Mouse (Mus musculus) limb, embryonic 10.5 days (tissue): ENCODE data around the gene Pip5k1b. TPM values are rescaled to one million over a fixed set of nuclear protein-coding genes. Genes with fewer than 3 reads are reported as not detected.

ENCODE experiments used
- DNase-seq: peaks from one replicate; pipeline ENCODE4 v3.0.0-alpha.2; 2017; ENCODE audit warnings: low spot score
- H3K27ac ChIP-seq: fragments of 300-500 bp; sonication (generic); 2 replicates; pipeline ENCODE4 v1.5.1; 2016; ENCODE audit warnings: mild to moderate bottlenecking
- H3K27me3 ChIP-seq: fragments of 300-500 bp; sonication (generic); 2 replicates; pipeline ENCODE4 v1.6.1; 2016; ENCODE audit warnings: low read depth, mild to moderate bottlenecking; ENCODE audit not compliant: poor library complexity, severe bottlenecking
- H3K36me3 ChIP-seq: fragments of 300-500 bp; sonication (generic); 2 replicates; pipeline ENCODE4 v1.6.1; 2016; ENCODE audit warnings: mild to moderate bottlenecking, moderate library complexity
- H3K4me1 ChIP-seq: fragments of 300-500 bp; sonication (generic); 2 replicates; pipeline ENCODE4 v1.6.1; 2016
- H3K4me3 ChIP-seq: fragments of 300-500 bp; sonication (generic); 2 replicates; pipeline ENCODE4 v1.5.1; 2016; ENCODE audit warnings: mild to moderate bottlenecking, moderate library complexity
- H3K9me3 ChIP-seq: fragments of 300-500 bp; sonication (generic); replicated peaks from 2 replicates; pipeline ENCODE4 v1.6.1; 2016; ENCODE audit warnings: mild to moderate bottlenecking
- WGBS: fragments of 180-500 bp; shearing (Covaris S2); methylation state at CpG from one replicate; pipeline ENCODE4 v1.1.7; 2016; 5-methylcytosine and 5-hydroxymethylcytosine counted together
- polyA plus RNA-seq: library from polyadenylated mRNA; unstranded; fragments of >200 nt; fragmentation: Nextera tagmentation; extraction: Ambion mirVana; gene quantifications from 2 replicates; pipeline ENCODE4 v1.2.1, GENCODE M21; 2016

Gene Pip5k1b
- polyA plus RNA-seq, 1 experiment from 2014 or later: 0.50 TPM

GRCm38 (mm10) chr19:24352298-24352959 lies 203.2 kb downstream of the Pip5k1b start:
- peaks cover 12% of the 10 kb centered on the region for H3K4me1 ChIP-seq
- WGBS: 92% methylated on average over 5 of the region's 5 CpGs
- no peaks in the 10 kb centered on the region for H3K9me3 ChIP-seq
- no peak overlapping the region for H3K27ac ChIP-seq
- DNase-seq: no peak
- no peak overlapping the region for H3K4me3 ChIP-seq
- H3K27me3 ChIP-seq: no peaks in the 10 kb centered on the region
- H3K36me3 ChIP-seq: no peaks in the 10 kb centered on the region

- Histone ChIP-seq H3K4me1 (no peaks in the 10 kb centered on the region), H3K27ac (no peak overlapping the region), H3K36me3 (no peaks in the 10 kb centered on the region), H3K9me3 (no peaks in the 10 kb centered on the region), H3K27me3 (no peaks in the 10 kb centered on the region), H3K4me3 (no peak overlapping the region)
- 93% methylated on average over 8 of the region's 8 CpGs for WGBS
- no peak for DNase-seq
Observed at GRCm38 (mm10) chr19:24344501-24344900, 211.2 kb downstream of the Pip5k1b start.

- Histone ChIP-seq H3K27me3 (no peaks in the 10 kb centered on the region), H3K4me3 (no peak overlapping the region), H3K4me1 (no peaks in the 10 kb centered on the region), H3K27ac (no peak overlapping the region), H3K9me3 (no peaks in the 10 kb centered on the region), H3K36me3 (no peaks in the 10 kb centered on the region)
- no peak for DNase-seq
- WGBS: 80% methylated on average over 5 of the region's 5 CpGs
Observed at GRCm38 (mm10) chr19:24342786-24343185, 212.9 kb downstream of the Pip5k1b start.

- WGBS: 61% methylated on average over 12 of the region's 12 CpGs
- Histone ChIP-seq H3K4me3 (no peak overlapping the region), H3K4me1 (no peaks in the 10 kb centered on the region), H3K27ac (no peak overlapping the region), H3K36me3 (no peaks in the 10 kb centered on the region), H3K27me3 (no peaks in the 10 kb centered on the region), H3K9me3 (no peaks in the 10 kb centered on the region)
- no peak for DNase-seq
Observed at GRCm38 (mm10) chr19:24336370-24337076, 219.1 kb downstream of the Pip5k1b start.

GRCm38 (mm10) chr19:24335611-24336343 lies 219.9 kb downstream of the Pip5k1b start:
- no peaks in the 10 kb centered on the region for H3K4me1 ChIP-seq
- no peak for DNase-seq
- H3K9me3 ChIP-seq: no peaks in the 10 kb centered on the region
- WGBS: 80% methylated on average over 4 of the region's 4 CpGs
- H3K27me3 ChIP-seq: no peaks in the 10 kb centered on the region
- H3K27ac ChIP-seq: no peak overlapping the region
- no peak overlapping the region for H3K4me3 ChIP-seq
- no peaks in the 10 kb centered on the region for H3K36me3 ChIP-seq

GRCm38 (mm10) chr19:24332956-24333355 lies 222.7 kb downstream of the Pip5k1b start:
- DNase-seq: no peak
- Histone ChIP-seq H3K4me3 (no peak overlapping the region), H3K27me3 (no peaks in the 10 kb centered on the region), H3K4me1 (no peaks in the 10 kb centered on the region), H3K36me3 (no peaks in the 10 kb centered on the region), H3K9me3 (no peaks in the 10 kb centered on the region), H3K27ac (no peak overlapping the region)
- 88% methylated on average over 5 of the region's 5 CpGs for WGBS

- no peak for DNase-seq
- H3K9me3 ChIP-seq: no peaks in the 10 kb centered on the region
- no peak overlapping the region for H3K4me3 ChIP-seq
- H3K27me3 ChIP-seq: no peaks in the 10 kb centered on the region
- no peaks in the 10 kb centered on the region for H3K36me3 ChIP-seq
- H3K4me1 ChIP-seq: no peaks in the 10 kb centered on the region
- H3K27ac ChIP-seq: no peak overlapping the region
- WGBS: 88% methylated on average over 2 of the region's 2 CpGs
Observed at GRCm38 (mm10) chr19:24331274-24331673, 224.4 kb downstream of the Pip5k1b start.

- no peak for DNase-seq
- no peak overlapping the region for H3K4me3 ChIP-seq
- H3K27ac ChIP-seq: no peak overlapping the region
- no peaks in the 10 kb centered on the region for H3K36me3 ChIP-seq
- H3K9me3 ChIP-seq: no peaks in the 10 kb centered on the region
- H3K4me1 ChIP-seq: no peaks in the 10 kb centered on the region
- WGBS: 74% methylated on average over 2 of the region's 2 CpGs
- H3K27me3 ChIP-seq: no peaks in the 10 kb centered on the region
Observed at GRCm38 (mm10) chr19:24330366-24330765, 225.3 kb downstream of the Pip5k1b start.

- DNase-seq: no peak
- peaks cover 10% of the 10 kb centered on the region; the same call in 1 of the 2 replicates for H3K4me1 ChIP-seq
- H3K9me3 ChIP-seq: no peaks in the 10 kb centered on the region
- no peak overlapping the region for H3K27ac ChIP-seq
- H3K4me3 ChIP-seq: no peak overlapping the region
- no peaks in the 10 kb centered on the region for H3K27me3 ChIP-seq
- 62% methylated on average over 2 of the region's 2 CpGs for WGBS
- H3K36me3 ChIP-seq: no peaks in the 10 kb centered on the region
Observed at GRCm38 (mm10) chr19:24327921-24328320, 227.8 kb downstream of the Pip5k1b start.

GRCm38 (mm10) chr19:24326969-24327368 lies 228.7 kb downstream of the Pip5k1b start:
- Histone ChIP-seq H3K27ac (no peak overlapping the region), H3K9me3 (no peaks in the 10 kb centered on the region), H3K36me3 (no peaks in the 10 kb centered on the region), H3K27me3 (no peaks in the 10 kb centered on the region), H3K4me1 (peaks cover 13% of the 10 kb centered on the region; the same call in 1 of the 2 replicates), H3K4me3 (no peak overlapping the region)
- 13% methylated on average over 1 of the region's 1 CpGs for WGBS
- DNase-seq: no peak

GRCm38 (mm10) chr19:24325692-24326091 lies 230.0 kb downstream of the Pip5k1b start:
- DNase-seq: no peak

GRCm38 (mm10) chr19:24323841-24324613 lies 231.6 kb downstream of the Pip5k1b start:
- Histone ChIP-seq H3K36me3 (no peaks in the 10 kb centered on the region), H3K27ac (peak overlapping the region; percentile 46; the same call in 1 of the 2 replicates), H3K4me3 (no peak overlapping the region), H3K27me3 (no peaks in the 10 kb centered on the region), H3K9me3 (no peaks in the 10 kb centered on the region), H3K4me1 (peaks cover 13% of the 10 kb centered on the region; the same call in 1 of the 2 replicates)
- WGBS: 57% methylated on average over 10 of the region's 10 CpGs
- DNase-seq: no peak

More at GRCm38 (mm10) chr19:24325692-24326091, 230.0 kb downstream of the Pip5k1b start:
- Histone ChIP-seq H3K27ac (no peak overlapping the region), H3K9me3 (no peaks in the 10 kb centered on the region), H3K27me3 (no peaks in the 10 kb centered on the region), H3K4me3 (no peak overlapping the region), H3K36me3 (no peaks in the 10 kb centered on the region), H3K4me1 (peaks cover 13% of the 10 kb centered on the region; the same call in 1 of the 2 replicates)
- WGBS: 90% methylated on average over 6 of the region's 6 CpGs
